Mouse (Mus musculus) E14TG2a.4 (cell line): ENCODE data around the gene Gtsf1l.

Experiments used
- H3K27me3 ChIP-seq: 2 replicates; pipeline ENCODE4 v1.6.1; 2014; ENCODE audit warnings: low read length, control low read depth; ENCODE audit not compliant: insufficient read depth
- H3K36me3 ChIP-seq: 2 replicates; pipeline ENCODE4 v1.6.1; 2014; ENCODE audit warnings: low read length, control low read depth; ENCODE audit not compliant: insufficient read depth
- H3K4me1 ChIP-seq: replicated peaks from 2 replicates; pipeline ENCODE4 v1.6.1; 2014; ENCODE audit warnings: low read depth, low read length, control low read depth
- H3K4me3 ChIP-seq: replicated peaks from 2 replicates; pipeline ENCODE4 v1.5.1; 2014; ENCODE audit warnings: mild to moderate bottlenecking, low read length
- H3K9me3 ChIP-seq: 2 replicates; pipeline ENCODE4 v1.6.1; 2014; ENCODE audit warnings: low read length, control low read depth
- CTCF ChIP-seq: conservative IDR thresholded peaks from 2 replicates; pipeline ENCODE4 v1.5.1; 2014; ENCODE audit warnings: low read length
- NANOG ChIP-seq: IDR thresholded peaks from 2 replicates; pipeline ENCODE4 v1.6.1; 2014; ENCODE audit warnings: borderline replicate concordance, low read length, mixed read lengths
- POU5F1 ChIP-seq: IDR thresholded peaks from 2 replicates; pipeline ENCODE4 v1.6.1; 2014; ENCODE audit warnings: low read length, borderline replicate concordance

Gene Gtsf1l

GRCm38 (mm10) chr2:163111413-163112201 is 24.0 kb upstream of the Gtsf1l start:
- H3K9me3 ChIP-seq = no peaks in the 10 kb centered on the region
- no peaks in the 10 kb centered on the region for H3K36me3 ChIP-seq
- H3K4me3 ChIP-seq = no peak overlapping the region
- H3K4me1 ChIP-seq = no peaks in the 10 kb centered on the region
- peaks cover 17% of the 10 kb centered on the region for H3K27me3 ChIP-seq
- TF ChIP-seq CTCF (no peak), NANOG (no peak), POU5F1 (no peak)

- no peak overlapping the region for H3K4me3 ChIP-seq
- no peaks in the 10 kb centered on the region for H3K9me3 ChIP-seq
- TF ChIP-seq NANOG (no peak), CTCF (peak; percentile 55), POU5F1 (no peak)
- H3K27me3 ChIP-seq = peaks cover 11% of the 10 kb centered on the region
- no peaks in the 10 kb centered on the region for H3K36me3 ChIP-seq
- peaks cover 7% of the 10 kb centered on the region; the same call in 1 of the 2 replicates for H3K4me1 ChIP-seq
Observed at GRCm38 (mm10) chr2:163110706-163111105, 23.1 kb upstream of the Gtsf1l start.

GRCm38 (mm10) chr2:163108385-163108784 is 20.7 kb upstream of the Gtsf1l start:
- peaks cover 8% of the 10 kb centered on the region; the same call in 1 of the 2 replicates for H3K27me3 ChIP-seq
- no peak overlapping the region for H3K4me3 ChIP-seq
- peaks cover 18% of the 10 kb centered on the region for H3K4me1 ChIP-seq
- no peak for TF ChIP-seq NANOG
- TF ChIP-seq POU5F1 = no peak
- TF ChIP-seq CTCF = no peak
- no peaks in the 10 kb centered on the region for H3K9me3 ChIP-seq
- no peaks in the 10 kb centered on the region for H3K36me3 ChIP-seq

- H3K27me3 ChIP-seq = peaks cover 8% of the 10 kb centered on the region; the same call in 1 of the 2 replicates
- H3K4me3 ChIP-seq = no peak overlapping the region
- peaks cover 32% of the 10 kb centered on the region for H3K4me1 ChIP-seq
- TF ChIP-seq POU5F1 (no peak), CTCF (no peak), NANOG (no peak)
- H3K9me3 ChIP-seq = no peaks in the 10 kb centered on the region
- no peaks in the 10 kb centered on the region for H3K36me3 ChIP-seq
Observed at GRCm38 (mm10) chr2:163104086-163104770, 16.6 kb upstream of the Gtsf1l start.

- no peak overlapping the region for H3K4me3 ChIP-seq
- no peaks in the 10 kb centered on the region for H3K36me3 ChIP-seq
- H3K27me3 ChIP-seq = 0 out of 2 replicates have a peak, but pooled peaks cover 8% of the 10 kb centered on the region
- H3K4me1 ChIP-seq = peaks cover 43% of the 10 kb centered on the region
- TF ChIP-seq POU5F1 = no peak
- no peak for TF ChIP-seq CTCF
- TF ChIP-seq NANOG = no peak
- no peaks in the 10 kb centered on the region for H3K9me3 ChIP-seq
Observed at GRCm38 (mm10) chr2:163102900-163103653, 15.4 kb upstream of the Gtsf1l start.

GRCm38 (mm10) chr2:163102216-163102615 is 14.6 kb upstream of the Gtsf1l start:
- no peak overlapping the region for H3K4me3 ChIP-seq
- peaks cover 52% of the 10 kb centered on the region for H3K4me1 ChIP-seq
- H3K36me3 ChIP-seq = no peaks in the 10 kb centered on the region
- 0 out of 2 replicates have a peak, but pooled peaks cover 6% of the 10 kb centered on the region for H3K27me3 ChIP-seq
- no peak for TF ChIP-seq POU5F1
- no peak for TF ChIP-seq NANOG
- TF ChIP-seq CTCF = no peak
- no peaks in the 10 kb centered on the region for H3K9me3 ChIP-seq

- Histone ChIP-seq H3K27me3 (0 out of 2 replicates have a peak, but pooled peaks cover 1% of the 10 kb centered on the region), H3K4me1 (peaks cover 54% of the 10 kb centered on the region), H3K9me3 (no peaks in the 10 kb centered on the region), H3K36me3 (no peaks in the 10 kb centered on the region), H3K4me3 (no peak overlapping the region)
- TF ChIP-seq CTCF = peak; percentile 92
- no peak for TF ChIP-seq NANOG
- no peak for TF ChIP-seq POU5F1
Observed at GRCm38 (mm10) chr2:163101646-163102203, 14.1 kb upstream of the Gtsf1l start.

- no peaks in the 10 kb centered on the region for H3K27me3 ChIP-seq
- TF ChIP-seq POU5F1 (no peak), CTCF (no peak), NANOG (no peak)
- no peaks in the 10 kb centered on the region for H3K36me3 ChIP-seq
- no peaks in the 10 kb centered on the region for H3K9me3 ChIP-seq
- H3K4me1 ChIP-seq = peaks cover 53% of the 10 kb centered on the region
- no peak overlapping the region for H3K4me3 ChIP-seq
Observed at GRCm38 (mm10) chr2:163100551-163100950, 12.9 kb upstream of the Gtsf1l start.
